Mouse (Mus musculus) erythroblast, embryonic 14.5 days (primary cell): Measurements from ENCODE around the gene Magi2.
"Not testable (repeated sequence)": the region's sequence is repeated elsewhere in the genome, so short reads cannot be mapped to it uniquely, and the experiment has no call there.

Experiments used
- GATA1 ChIP-seq: IDR thresholded peaks from 2 replicates; pipeline ENCODE4 v1.6.1; 2012; ENCODE audit warnings: low read length, inconsistent platforms, mixed read lengths
- TAL1 ChIP-seq: IDR thresholded peaks from 3 replicates; pipeline ENCODE4 v1.6.1; 2012; ENCODE audit warnings: low read length, inconsistent platforms, mixed read lengths

DNA sequence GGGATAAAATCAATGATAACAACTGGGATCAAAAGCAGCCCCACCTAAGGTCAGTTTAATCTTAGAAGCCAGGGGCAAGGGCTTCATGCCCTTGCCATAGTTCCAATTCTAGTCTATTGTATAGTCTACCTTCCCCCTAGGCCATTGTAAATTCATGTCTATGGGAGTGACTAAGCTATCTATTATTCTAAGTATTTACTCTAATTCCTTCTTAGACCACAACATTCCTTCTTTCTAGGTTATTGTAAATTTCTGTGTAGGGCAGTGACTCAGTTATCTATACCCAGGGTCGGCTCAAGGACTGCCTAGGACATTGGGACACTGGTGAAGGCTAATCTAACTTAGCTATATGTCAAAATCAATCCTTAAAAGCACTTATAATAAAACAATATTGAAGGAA is 1487.8 kb downstream of the Magi2 start:
- TF ChIP-seq GATA1, TAL1: not testable (repeated sequence)
